Mouse (Mus musculus): ENCODE measurements around the gene Gpr107. TPM values are rescaled to one million over a fixed set of nuclear protein-coding genes. Genes with fewer than 3 reads are reported as not detected.

The Gpr107 gene
- total and polyA plus RNA-seq, 3 experiments: 16.4 to 18.3 TPM; not detected in 1

DNA sequence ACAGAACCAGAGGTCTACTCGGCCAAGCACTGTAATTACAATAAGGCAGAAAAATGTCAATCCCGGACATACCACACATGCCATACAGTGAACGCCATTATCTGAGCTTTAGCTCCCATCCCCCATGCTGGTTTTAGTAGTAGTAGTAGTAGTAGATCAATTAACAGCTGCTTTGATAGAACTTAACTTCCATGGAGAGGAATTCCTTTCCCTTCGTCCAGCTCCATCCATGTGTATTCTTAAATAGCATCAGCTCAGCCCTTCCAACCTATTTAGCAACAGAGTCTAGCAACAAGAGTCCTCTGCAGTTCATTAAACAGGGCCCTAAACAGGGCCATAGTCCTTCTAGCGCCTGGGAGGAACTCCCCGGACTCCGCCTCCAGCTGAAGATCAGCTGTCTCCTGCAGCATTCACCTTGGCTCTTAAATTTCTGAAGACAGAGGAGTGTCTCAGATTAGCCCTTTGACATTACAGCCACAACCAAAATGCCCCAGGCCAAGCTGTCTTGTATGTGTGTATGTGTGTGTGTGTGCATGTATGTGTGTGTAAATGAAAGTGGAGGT, 30.9 kb upstream of the Gpr107 start:
- no peak for TF ChIP-seq CHD1 (IDR thresholded peaks at IDR 0.05; ENCODE audit: low read depth, low read length)
- TF ChIP-seq E2F4 (IDR thresholded peaks at IDR 0.05; ENCODE audit: borderline replicate concordance, low read depth, low read length): no peak
- TF ChIP-seq MEF2A (IDR thresholded peaks at IDR 0.05; ENCODE audit: extremely low read depth, insufficient replicate concordance, low read depth, low read length, poor library complexity, severe bottlenecking): no peak
- no peak for TF ChIP-seq ZMIZ1 (IDR thresholded peaks at IDR 0.05; ENCODE audit: low read depth, low read length)
- TF ChIP-seq ELF1 (IDR thresholded peaks at IDR 0.05; ENCODE audit: low read depth, low read length): no peak
- no peak for TF ChIP-seq TBP (IDR thresholded peaks at IDR 0.05; ENCODE audit: low read depth, low read length)
- TF ChIP-seq GABPA (IDR thresholded peaks at IDR 0.05; ENCODE audit: low read depth, low read length): no peak
- no peak for TF ChIP-seq POLR2AphosphoS2 (IDR thresholded peaks at IDR 0.05; ENCODE audit: low read length)
- no peak for TF ChIP-seq EP300 (IDR thresholded peaks at IDR 0.05; ENCODE audit: low read depth in 1 of 2, low read length in 2 of 2)
- TF ChIP-seq ETS1 (IDR thresholded peaks at IDR 0.05; ENCODE audit: low read depth, low read length): no peak
- no peak for TF ChIP-seq ZKSCAN1 (IDR thresholded peaks at IDR 0.05; ENCODE audit: low read depth, low read length)
- Histone ChIP-seq H3K9me3 (replicated peaks; ENCODE audit: insufficient read depth, low read length) (no peaks in the 10 kb centered on the region), H3K27ac (ENCODE audit: control insufficient read depth, low read depth, low read length) (no peak overlapping the region), H3K79me2 (ENCODE audit: control insufficient read depth, insufficient read depth, low read length, poor library complexity) (no peaks in the 10 kb centered on the region), H3K36me3 (ENCODE audit: control insufficient read depth in 1 of 2, insufficient read depth in 2 of 2, low read length in 2 of 2) (peaks cover 0 to 8% of the 10 kb centered on the region in 2 experiments; a peak in 2 of 4 replicates), H3K27me3 (ENCODE audit: control insufficient read depth in 1 of 2, insufficient read depth in 2 of 2, low read length in 2 of 2) (no peaks in the 10 kb centered on the region), H3K4me1 (ENCODE audit: control insufficient read depth in 1 of 2, insufficient read depth in 2 of 2, low read length in 2 of 2) (peaks cover 0 to 12% of the 10 kb centered on the region in 2 experiments; a peak in 3 of 4 replicates), H3K9ac (ENCODE audit: control insufficient read depth, low read depth, low read length, poor library complexity, severe bottlenecking) (no peak overlapping the region), H3K4me3 (ENCODE audit: control insufficient read depth in 1 of 2, insufficient read depth in 1 of 2, low read depth in 2 of 2, low read length in 2 of 2) (no peak overlapping the region)
- no peak for DNase-seq (ENCODE audit: low read depth, low spot score)

DNA sequence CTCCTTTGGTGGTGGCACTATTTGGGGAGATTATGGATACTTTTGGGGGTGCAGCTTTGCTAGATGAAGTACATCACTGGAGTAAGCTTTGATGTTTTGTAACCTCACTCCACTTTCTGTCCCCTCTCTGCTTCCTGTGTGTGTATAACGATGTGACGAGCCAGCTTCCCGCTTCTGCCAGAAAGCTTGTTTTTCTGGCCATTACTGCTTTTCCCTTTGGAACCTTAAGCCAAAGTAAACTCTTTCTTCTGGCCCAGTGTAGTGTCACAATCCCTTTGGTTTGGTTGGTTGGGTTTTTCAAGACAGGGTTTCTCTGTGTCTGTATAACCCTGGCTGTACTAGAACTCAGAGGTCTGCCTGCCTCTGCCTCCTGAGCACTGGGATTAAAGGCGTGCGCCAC, 29.3 kb upstream of the Gpr107 start:
- Histone ChIP-seq H3K27me3 (ENCODE audit: control insufficient read depth in 1 of 2, insufficient read depth in 2 of 2, low read length in 2 of 2) (no peaks in the 10 kb centered on the region), H3K9me3 (replicated peaks; ENCODE audit: insufficient read depth, low read length) (no peaks in the 10 kb centered on the region), H3K4me3 (ENCODE audit: control insufficient read depth in 1 of 2, insufficient read depth in 1 of 2, low read depth in 2 of 2, low read length in 2 of 2) (no peak overlapping the region), H3K27ac (ENCODE audit: control insufficient read depth, low read depth, low read length) (no peak overlapping the region), H3K79me2 (ENCODE audit: control insufficient read depth, insufficient read depth, low read length, poor library complexity) (no peaks in the 10 kb centered on the region), H3K4me1 (ENCODE audit: control insufficient read depth in 1 of 2, insufficient read depth in 2 of 2, low read length in 2 of 2) (peaks cover 1 to 17% of the 10 kb centered on the region in 2 experiments), H3K36me3 (ENCODE audit: control insufficient read depth in 1 of 2, insufficient read depth in 2 of 2, low read length in 2 of 2) (peaks cover 0 to 6% of the 10 kb centered on the region in 2 experiments; a peak in 2 of 4 replicates), H3K9ac (ENCODE audit: control insufficient read depth, low read depth, low read length, poor library complexity, severe bottlenecking) (no peak overlapping the region)
- TF ChIP-seq GATA1 (IDR thresholded peaks at IDR 0.05; ENCODE audit: low read depth, low read length) (no peak), POLR2AphosphoS2 (IDR thresholded peaks at IDR 0.05; ENCODE audit: low read length) (no peak), ETS1 (IDR thresholded peaks at IDR 0.05; ENCODE audit: low read depth, low read length) (no peak), SMC3 (IDR thresholded peaks at IDR 0.05; ENCODE audit: low read depth, low read length) (no peak), USF1 (IDR thresholded peaks at IDR 0.05; ENCODE audit: low read depth, low read length) (no peak), RAD21 (IDR thresholded peaks at IDR 0.05; ENCODE audit: low read depth, low read length) (no peak), NELFE (IDR thresholded peaks at IDR 0.05; ENCODE audit: low read depth, low read length) (no peak), ZKSCAN1 (IDR thresholded peaks at IDR 0.05; ENCODE audit: low read depth, low read length) (no peak), KAT2A (conservative IDR thresholded peaks at IDR 0.05; ENCODE audit: low read depth, low read length) (no peak), USF2 (IDR thresholded peaks at IDR 0.05; ENCODE audit: borderline replicate concordance in 1 of 2, insufficient read depth in 1 of 2, low read depth in 1 of 2, low read length in 2 of 2) (no peak), CHD1 (IDR thresholded peaks at IDR 0.05; ENCODE audit: low read depth, low read length) (no peak), MAX (IDR thresholded peaks at IDR 0.05; ENCODE audit: low read length) (no peak), GABPA (IDR thresholded peaks at IDR 0.05; ENCODE audit: low read depth, low read length) (no peak), SIN3A (IDR thresholded peaks at IDR 0.05; ENCODE audit: low read length) (no peak), MXI1 (IDR thresholded peaks at IDR 0.05; ENCODE audit: low read depth, low read length) (no peak), JUND (IDR thresholded peaks at IDR 0.05; ENCODE audit: low read depth, low read length) (no peak), MAZ (IDR thresholded peaks at IDR 0.05; ENCODE audit: low read depth, low read length) (no peak), ELF1 (IDR thresholded peaks at IDR 0.05; ENCODE audit: low read depth, low read length) (no peak), MYC (IDR thresholded peaks at IDR 0.05; ENCODE audit: low read depth, low read length) (no peak), TAL1 (IDR thresholded peaks at IDR 0.05; ENCODE audit: low read length) (no peak)
- DNase-seq (ENCODE audit: low read depth, low spot score): no peak
